In the genomic region with DNA sequence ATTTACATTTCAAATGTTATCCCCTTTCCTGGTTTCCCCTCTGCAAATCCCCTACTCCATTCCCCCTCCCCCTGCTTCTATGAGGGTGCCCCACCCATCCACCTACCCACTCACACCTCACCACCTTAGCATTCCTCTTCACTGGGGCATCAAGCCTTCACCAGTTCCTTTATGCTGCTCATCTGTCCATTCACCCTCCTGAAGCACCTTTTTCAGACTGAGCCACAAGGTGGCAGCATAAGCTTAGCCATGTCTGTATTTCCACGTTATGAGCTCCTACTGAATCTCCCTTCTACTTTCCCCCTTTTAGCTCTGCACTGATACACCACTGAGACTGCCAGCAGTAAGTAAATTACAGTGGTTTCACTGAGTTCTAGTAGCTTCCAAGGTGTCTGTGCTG, we compare ENCODE assay signal across 8 mouse cellular contexts.
A peak's percentile ranks its signal among the peaks of the same experiment; 100 is the strongest.
DNase-seq lines count a peak whose midpoint lies in the region; ATAC-seq and TF ChIP-seq lines count a peak whose summit lies in the region.

No protein-coding gene starts in this region.

- TF ChIP-seq POLR2A in brain, embryonic 14.5 days (IDR thresholded peaks at IDR 0.05; ENCODE audit: borderline replicate concordance, extremely low read depth, insufficient read depth, insufficient read length, poor library complexity, severe bottlenecking): no peak

- no peaks in the 10 kb centered on the region for H3K4me1 ChIP-seq in G1E (ENCODE audit: insufficient read depth, low read depth, low read length)
- no peaks in the 10 kb centered on the region for H3K4me1 ChIP-seq in liver, embryonic 16.5 days (ENCODE audit: control insufficient read depth, low read depth, low read length)
- H3K4me1 ChIP-seq in neural tube, embryonic 15.5 days: no peaks in the 10 kb centered on the region

- peak; percentile 24; the same call in 1 of the 2 replicates for TF ChIP-seq CTCF in G1E (IDR thresholded peaks at IDR 0.05; ENCODE audit: low read depth, low read length)
- peak; percentile 85 for TF ChIP-seq CTCF in brain, embryonic 14.5 days (IDR thresholded peaks at IDR 0.05; ENCODE audit: borderline replicate concordance, extremely low read depth, insufficient read depth, insufficient read length)

- no peak overlapping the region for H3K27ac ChIP-seq in liver, embryonic 16.5 days (ENCODE audit: low read length)
- no peak overlapping the region for H3K27ac ChIP-seq in neural tube, embryonic 15.5 days (replicated peaks)

- no peak overlapping the region for H3K4me2 ChIP-seq in liver, embryonic 16.5 days (ENCODE audit: low read depth, low read length)
- H3K4me2 ChIP-seq in neural tube, embryonic 15.5 days: no peak overlapping the region

- H3K27me3 ChIP-seq in G1E (ENCODE audit: insufficient read depth, low read length): no peaks in the 10 kb centered on the region
- H3K27me3 ChIP-seq in liver, embryonic 16.5 days (ENCODE audit: control insufficient read depth, insufficient read depth, low read depth, low read length): no peaks in the 10 kb centered on the region
- no peaks in the 10 kb centered on the region for H3K27me3 ChIP-seq in neural tube, embryonic 15.5 days (replicated peaks)

- peak; percentile 4 for DNase-seq in G1E (ENCODE audit: low spot score)
- DNase-seq in brain, embryonic 14.5 days (ENCODE audit: low read depth): peak; percentile 94
- DNase-seq in fibroblast of lung, adult 2 months (ENCODE audit: low read depth): peak; percentile 51
- peak; percentile 30 to 43 for DNase-seq in heart, postnatal 36 days
- peak; percentile 21 for DNase-seq in large intestine, adult 2 months (ENCODE audit: low read depth, low spot score)
- peak; percentile 27 to 68 for DNase-seq in urinary bladder, postnatal 4 days (ENCODE audit: low spot score in 2 of 2)

- intact Hi-C loops in heart, postnatal 36 days (cut with DNase I): loop anchor here (5.0 kb wide), 2 partner anchors 196 to 771 kb away; a partner anchor contains a TSS

- H3K4me3 ChIP-seq in G1E (ENCODE audit: low read depth, low read length): no peak overlapping the region
- no peak overlapping the region for H3K4me3 ChIP-seq in liver, embryonic 16.5 days (ENCODE audit: low read depth, low read length)
- H3K4me3 ChIP-seq in neural tube, embryonic 15.5 days (replicated peaks): no peak overlapping the region

- WGBS in large intestine, adult 2 months: 3% methylated on average over 1 of the region's 1 CpGs
- 3% methylated on average over 1 of the region's 1 CpGs for WGBS in liver, embryonic 16.5 days (ENCODE audit: insufficient replicate concordance)
- 0% methylated on average over 1 of the region's 1 CpGs for WGBS in neural tube, embryonic 15.5 days

- H3K9me3 ChIP-seq in G1E (replicated peaks): no peaks in the 10 kb centered on the region
- no peaks in the 10 kb centered on the region for H3K9me3 ChIP-seq in liver, embryonic 16.5 days (replicated peaks; ENCODE audit: control insufficient read depth, low read length)
- no peaks in the 10 kb centered on the region for H3K9me3 ChIP-seq in neural tube, embryonic 15.5 days (replicated peaks)

- no peaks in the 10 kb centered on the region for H3K36me3 ChIP-seq in G1E (replicated peaks)
- no peaks in the 10 kb centered on the region for H3K36me3 ChIP-seq in liver, embryonic 16.5 days (ENCODE audit: control insufficient read depth, insufficient read depth)
- no peaks in the 10 kb centered on the region for H3K36me3 ChIP-seq in neural tube, embryonic 15.5 days

- H3K9ac ChIP-seq in liver, embryonic 16.5 days (ENCODE audit: low read depth, low read length): no peak overlapping the region
- H3K9ac ChIP-seq in neural tube, embryonic 15.5 days (replicated peaks): no peak overlapping the region

- ATAC-seq in G1E (ENCODE audit: extremely low read depth, insufficient number of reproducible peaks, low FRiP score, poor library complexity, severe bottlenecking): peak; percentile 45; the same call in 1 of the 2 replicates
- 0 out of 2 replicates have a peak, but pooled peaks have one; percentile 11 for ATAC-seq in liver, embryonic 16.5 days (ENCODE audit: low read depth)
- ATAC-seq in neural tube, embryonic 15.5 days (ENCODE audit: low FRiP score): peak; percentile 90

Comparison
In these comparisons a context has a peak if more than half of its experiments do, and no peak if none do; other contexts are left out.
1. ATAC-seq: peak in every context shown above with its lines; median percentile 90 in neural tube, embryonic 15.5 days; 45 in G1E; 11 in liver, embryonic 16.5 days.
2. DNase-seq: peak in every context shown above with its lines; median percentile 94 in brain, embryonic 14.5 days; 51 in fibroblast of lung, adult 2 months; 48 in urinary bladder, postnatal 4 days; 36 in heart, postnatal 36 days; 21 in large intestine, adult 2 months; 4 in G1E.